Mouse (Mus musculus) midbrain, embryonic 13.5 days (tissue): ENCODE results near the gene Ap5s1. TPM values are rescaled to one million over a fixed set of nuclear protein-coding genes. Genes with fewer than 3 reads are reported as not detected.

ENCODE experiments used
- ATAC-seq: fragments of 200-750 bp; cut with Nextera tagmentation; 2 replicates; pipeline ENCODE4 v1.8.0; 2017; ENCODE audit warnings: mild to moderate bottlenecking, moderate TSS enrichment, moderate library complexity
- H3K27ac ChIP-seq: fragments of 300-500 bp; sonication (generic); 2 replicates; pipeline ENCODE4 v1.5.1; 2015; ENCODE audit warnings: inconsistent platforms, mild to moderate bottlenecking, moderate library complexity
- H3K27me3 ChIP-seq: fragments of 300-500 bp; sonication (generic); 2 replicates; pipeline ENCODE4 v1.6.1; 2015; ENCODE audit warnings: mild to moderate bottlenecking, inconsistent platforms
- H3K36me3 ChIP-seq: fragments of 300-500 bp; sonication (generic); 2 replicates; pipeline ENCODE4 v1.6.1; 2015; ENCODE audit warnings: mild to moderate bottlenecking, inconsistent platforms
- H3K4me1 ChIP-seq: fragments of 300-500 bp; sonication (generic); replicated peaks from 2 replicates; pipeline ENCODE4 v1.6.1; 2015; ENCODE audit warnings: inconsistent platforms
- H3K4me2 ChIP-seq: fragments of 300-500 bp; sonication (generic); replicated peaks from 2 replicates; pipeline ENCODE4 v1.6.1; 2015; ENCODE audit warnings: moderate library complexity, mild to moderate bottlenecking, inconsistent platforms
- H3K4me3 ChIP-seq: fragments of 300-500 bp; sonication (generic); replicated peaks from 2 replicates; pipeline ENCODE4 v1.5.1; 2015; ENCODE audit warnings: mild to moderate bottlenecking, inconsistent platforms
- H3K9ac ChIP-seq: fragments of 300-500 bp; sonication (generic); replicated peaks from 2 replicates; pipeline ENCODE4 v1.6.1; 2015; ENCODE audit warnings: mild to moderate bottlenecking, inconsistent platforms
- H3K9me3 ChIP-seq: fragments of 300-500 bp; sonication (generic); 2 replicates; pipeline ENCODE4 v1.6.1; 2016; ENCODE audit warnings: mild to moderate bottlenecking, inconsistent platforms
- WGBS: fragments of 180-500 bp; shearing (Covaris S2); methylation state at CpG from one replicate; pipeline ENCODE4 v1.1.7; 2015; 5-methylcytosine and 5-hydroxymethylcytosine counted together
- polyA plus RNA-seq: library from polyadenylated mRNA; unstranded; fragments of >200 nt; fragmentation: Nextera tagmentation; extraction: Ambion mirVana; gene quantifications from 2 replicates; pipeline ENCODE4 v1.2.1, GENCODE M21; 2015

The Ap5s1 gene
- polyA plus RNA-seq, 1 experiment from 2014 or later: 33.4 TPM

GRCm38 (mm10) chr2:131260544-131261307 is 53.8 kb downstream of the Ap5s1 start:
- no peaks in the 10 kb centered on the region for H3K27me3 ChIP-seq
- 70% methylated on average over 9 of the region's 9 CpGs for WGBS
- ATAC-seq: no peak
- H3K27ac ChIP-seq: peak overlapping the region; percentile 99
- 0 out of 2 replicates have a peak overlapping the region, but pooled peaks have one; percentile 60 for H3K4me2 ChIP-seq
- no peaks in the 10 kb centered on the region for H3K9me3 ChIP-seq
- H3K9ac ChIP-seq: no peak overlapping the region; the same call in 1 of the 2 replicates
- H3K36me3 ChIP-seq: no peaks in the 10 kb centered on the region
- no peak overlapping the region for H3K4me3 ChIP-seq
- H3K4me1 ChIP-seq: peaks cover 35% of the 10 kb centered on the region

- H3K4me3 ChIP-seq: peak overlapping the region; percentile 85
These were observed 54.8 kb downstream of the Ap5s1 start for GRCm38 (mm10) chr2:131261481-131262212.

GRCm38 (mm10) chr2:131262213-131262672 is 55.4 kb downstream of the Ap5s1 start, which contains the start of gene Pank2:
Gene Pank2 (plus strand): TSS chr2:131262495.
- Histone ChIP-seq H3K4me1 (peaks cover 35% of the 10 kb centered on the region), H3K36me3 (no peaks in the 10 kb centered on the region), H3K27me3 (no peaks in the 10 kb centered on the region), H3K9me3 (no peaks in the 10 kb centered on the region), H3K27ac (peak within 1 kb of the TSS; percentile 99), H3K4me3 (peak within 1 kb of the TSS; percentile 85), H3K9ac (peak within 1 kb of the TSS; percentile 97), H3K4me2 (peak within 1 kb of the TSS; percentile 82)
- peak; percentile 100 for ATAC-seq
- WGBS: under 1% methylated on average over 45 of the region's 49 CpGs

More at GRCm38 (mm10) chr2:131261481-131262212, 54.8 kb downstream of the Ap5s1 start:
- no peaks in the 10 kb centered on the region for H3K36me3 ChIP-seq
- H3K4me2 ChIP-seq: peak overlapping the region; percentile 60
- WGBS: 2% methylated on average over 10 of the region's 10 CpGs
- H3K9ac ChIP-seq: peak overlapping the region; percentile 76
- H3K9me3 ChIP-seq: no peaks in the 10 kb centered on the region
- no peaks in the 10 kb centered on the region for H3K27me3 ChIP-seq
- H3K27ac ChIP-seq: peak overlapping the region; percentile 99
- peak; percentile 87 for ATAC-seq
- peaks cover 35% of the 10 kb centered on the region for H3K4me1 ChIP-seq

Other genes starting within 250 kb of the Ap5s1 start
- 14.1 and 15.2 TPM in 2 replicates for gene Gfra4, start 164.0 kb upstream of the Ap5s1 start, polyA plus RNA-seq
- 0.38 and 0.81 TPM in 2 replicates for gene Adam33, start 143.3 kb upstream of the Ap5s1 start, polyA plus RNA-seq
- 0.06 and 0.17 TPM in 2 replicates for gene Siglec1, start 120.3 kb upstream of the Ap5s1 start, polyA plus RNA-seq
- gene Hspa12b, start 79.8 kb upstream of the Ap5s1 start, polyA plus RNA-seq: 3.1 and 4.0 TPM in 2 replicates
- gene Gm11037, start 73.6 kb upstream of the Ap5s1 start, polyA plus RNA-seq: not detected in 2 replicates
- 89.6 and 92.2 TPM in 2 replicates for gene 1700037H04Rik, start 47.0 kb upstream of the Ap5s1 start, polyA plus RNA-seq
- gene Cenpb, start 27.0 kb upstream of the Ap5s1 start, polyA plus RNA-seq: 13.3 and 15.0 TPM in 2 replicates
- gene Cdc25b, start 20.1 kb upstream of the Ap5s1 start, polyA plus RNA-seq: 50.6 and 59.3 TPM in 2 replicates
- gene Spef1, start 19.8 kb upstream of the Ap5s1 start, polyA plus RNA-seq: 10.8 and 11.5 TPM in 2 replicates
- gene Mavs, start 27.0 kb downstream of the Ap5s1 start, polyA plus RNA-seq: 6.6 and 8.6 TPM in 2 replicates
- 29.2 and 33.9 TPM in 2 replicates for gene Pank2, start 55.4 kb downstream of the Ap5s1 start, polyA plus RNA-seq
- gene Rnf24, start 145.8 kb downstream of the Ap5s1 start, polyA plus RNA-seq: 23.1 and 23.6 TPM in 2 replicates